Mouse (Mus musculus): ENCODE data around the gene Cldn5. TPM values are rescaled to one million over a fixed set of nuclear protein-coding genes. Genes with fewer than 3 reads are reported as not detected.
A peak's percentile ranks its signal among the peaks of the same experiment; 100 is the strongest.

Gene Cldn5
- polyA plus RNA-seq, 1 experiment from 2014 or later = 21.4 TPM

- H3K36me3 ChIP-seq = no peaks in the 10 kb centered on the region
- peaks cover 6% of the 10 kb centered on the region; the same call in 1 of the 2 replicates for H3K27me3 ChIP-seq (ENCODE audit: low read depth, poor library complexity, severe bottlenecking)
- WGBS = 73% methylated on average over 1 of the region's 1 CpGs
- DNase-seq (ENCODE audit: low spot score) = no peak
- no peak overlapping the region for H3K27ac ChIP-seq
- no peak overlapping the region for H3K4me3 ChIP-seq
- H3K9me3 ChIP-seq (replicated peaks) = no peaks in the 10 kb centered on the region
- 0 out of 2 replicates have a peak, but pooled peaks cover 4% of the 10 kb centered on the region for H3K4me1 ChIP-seq
Measured at GRCm38 (mm10) chr16:18769501-18769900, 7.1 kb upstream of the Cldn5 start.

DNA sequence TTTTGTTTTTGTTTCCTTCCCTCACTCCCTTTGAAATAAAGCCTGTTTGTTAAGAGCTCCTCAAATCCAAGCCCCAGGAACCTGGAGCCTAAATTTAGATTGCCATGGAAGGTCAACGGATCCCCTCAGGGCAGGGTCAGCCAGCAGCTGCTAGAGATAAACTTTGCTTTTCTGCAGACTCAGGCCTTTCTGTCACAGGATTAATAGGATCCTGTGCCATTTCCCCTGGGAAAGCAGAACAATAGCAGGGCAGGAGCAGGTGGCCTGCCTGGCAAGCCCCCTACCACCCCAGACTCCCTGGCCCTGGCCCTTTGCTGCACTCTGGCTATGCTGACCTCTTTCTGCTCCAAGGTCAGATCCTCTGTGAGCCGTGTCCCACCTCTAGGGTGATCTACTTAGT lies 2.7 kb upstream of the Cldn5 start:
- Histone ChIP-seq H3K36me3 (no peaks in the 10 kb centered on the region), H3K4me1 (peaks cover 21% of the 10 kb centered on the region), H3K27ac (no peak overlapping the region), H3K27me3 (ENCODE audit: low read depth, poor library complexity, severe bottlenecking) (peaks cover 50% of the 10 kb centered on the region), H3K4me3 (no peak overlapping the region), H3K9me3 (replicated peaks) (no peaks in the 10 kb centered on the region)
- WGBS = 51% methylated on average over 2 of the region's 2 CpGs
- DNase-seq (ENCODE audit: low spot score) = no peak

DNA sequence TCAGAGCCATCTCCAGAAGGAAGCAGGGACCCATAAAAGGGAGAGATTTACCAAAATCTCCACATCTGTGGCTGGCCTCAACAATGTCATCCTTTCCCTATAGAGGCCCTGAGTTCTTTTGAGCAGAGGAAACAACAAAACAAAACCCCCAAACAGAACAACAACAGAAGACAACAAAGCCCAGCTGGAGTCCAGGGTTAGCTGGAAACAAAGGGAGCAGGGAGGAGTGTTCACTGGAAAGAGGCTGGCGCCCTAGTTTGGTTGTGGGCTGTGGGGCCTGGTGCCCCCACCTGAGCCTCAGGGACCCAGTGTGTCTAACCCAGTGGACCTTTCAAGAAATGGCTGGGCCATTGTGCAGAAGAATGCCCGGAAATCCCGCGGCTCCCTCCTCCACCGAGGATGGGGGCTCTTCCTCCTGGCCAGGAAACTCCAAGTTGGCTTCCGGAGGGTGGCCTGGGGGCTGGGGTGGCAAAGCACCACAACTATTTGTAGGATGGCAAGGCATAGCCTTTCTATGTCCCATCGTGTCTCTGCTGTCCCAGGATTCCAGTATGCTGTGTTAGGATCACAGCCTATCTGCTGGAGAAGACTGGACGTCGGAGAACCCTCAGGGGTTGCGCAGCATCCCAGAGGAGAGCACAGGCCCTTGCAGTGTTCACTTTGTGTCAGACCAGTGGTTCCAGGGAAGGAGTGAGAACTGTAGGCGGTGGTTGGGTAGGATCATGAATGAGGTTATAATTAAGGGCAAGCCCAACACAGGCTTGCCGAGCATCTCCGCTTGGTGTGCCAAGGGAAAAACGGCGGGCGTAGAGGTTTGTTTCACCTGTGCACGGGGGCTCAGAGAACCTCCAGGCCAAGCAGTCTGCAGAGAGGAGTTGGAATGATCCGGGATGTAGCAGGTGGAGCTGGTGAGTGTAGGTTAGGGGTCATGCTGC lies 759 bp upstream of the Cldn5 start:
- peaks cover 64% of the 10 kb centered on the region for H3K27me3 ChIP-seq (ENCODE audit: low read depth, poor library complexity, severe bottlenecking)
- 34% methylated on average over 18 of the region's 18 CpGs for WGBS
- peaks cover 19% of the 10 kb centered on the region for H3K36me3 ChIP-seq
- peak overlapping the region; percentile 51 for H3K4me3 ChIP-seq
- 0 out of 2 replicates have a peak overlapping the region, but pooled peaks have one; percentile 1 for H3K27ac ChIP-seq
- no peaks in the 10 kb centered on the region for H3K9me3 ChIP-seq (replicated peaks)
- DNase-seq (ENCODE audit: low spot score) = peak; percentile 39
- H3K4me1 ChIP-seq = peaks cover 21% of the 10 kb centered on the region

DNA sequence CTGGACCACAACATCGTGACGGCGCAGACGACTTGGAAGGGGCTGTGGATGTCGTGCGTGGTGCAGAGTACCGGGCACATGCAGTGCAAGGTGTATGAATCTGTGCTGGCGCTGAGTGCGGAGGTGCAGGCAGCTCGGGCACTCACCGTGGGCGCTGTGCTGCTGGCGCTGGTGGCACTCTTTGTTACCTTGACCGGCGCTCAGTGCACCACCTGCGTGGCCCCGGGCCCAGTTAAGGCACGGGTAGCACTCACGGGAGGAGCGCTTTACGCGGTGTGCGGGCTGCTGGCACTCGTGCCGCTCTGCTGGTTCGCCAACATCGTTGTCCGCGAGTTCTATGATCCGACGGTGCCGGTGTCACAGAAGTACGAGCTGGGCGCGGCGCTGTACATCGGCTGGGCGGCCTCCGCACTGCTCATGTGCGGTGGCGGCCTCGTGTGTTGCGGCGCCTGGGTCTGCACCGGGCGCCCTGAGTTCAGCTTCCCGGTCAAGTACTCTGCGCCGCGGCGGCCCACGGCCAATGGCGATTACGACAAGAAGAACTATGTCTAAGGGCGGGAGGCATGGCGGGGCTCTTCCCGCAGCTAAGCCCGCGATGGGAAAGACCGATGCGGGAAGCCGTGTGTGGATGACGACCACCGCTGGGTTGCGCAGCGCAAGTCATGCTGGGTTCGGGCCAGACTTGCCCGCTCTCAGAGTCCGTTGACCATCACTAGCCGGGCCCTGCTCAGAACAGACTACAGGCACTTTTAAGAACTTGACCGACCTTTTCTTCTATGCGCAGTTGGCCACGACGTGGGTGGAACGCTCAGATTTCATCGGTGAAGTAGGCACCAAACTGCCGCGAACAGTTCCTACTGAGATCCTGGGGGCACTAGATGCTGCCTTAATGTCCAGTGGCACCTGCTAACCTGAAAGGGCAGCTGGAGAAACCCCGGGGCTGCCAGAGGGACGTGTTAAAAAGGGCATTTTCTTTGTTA lies 744 bp downstream of the Cldn5 start:
- DNase-seq (ENCODE audit: low spot score) = peak; percentile 57
- 3% methylated on average over 80 of the region's 80 CpGs for WGBS
- H3K4me3 ChIP-seq = peak overlapping the region; percentile 51
- peaks cover 64% of the 10 kb centered on the region for H3K27me3 ChIP-seq (ENCODE audit: low read depth, poor library complexity, severe bottlenecking)
- H3K27ac ChIP-seq = peak overlapping the region; percentile 66
- H3K4me1 ChIP-seq = peaks cover 21% of the 10 kb centered on the region
- H3K9me3 ChIP-seq (replicated peaks) = no peaks in the 10 kb centered on the region
- H3K36me3 ChIP-seq = peaks cover 34% of the 10 kb centered on the region

DNA sequence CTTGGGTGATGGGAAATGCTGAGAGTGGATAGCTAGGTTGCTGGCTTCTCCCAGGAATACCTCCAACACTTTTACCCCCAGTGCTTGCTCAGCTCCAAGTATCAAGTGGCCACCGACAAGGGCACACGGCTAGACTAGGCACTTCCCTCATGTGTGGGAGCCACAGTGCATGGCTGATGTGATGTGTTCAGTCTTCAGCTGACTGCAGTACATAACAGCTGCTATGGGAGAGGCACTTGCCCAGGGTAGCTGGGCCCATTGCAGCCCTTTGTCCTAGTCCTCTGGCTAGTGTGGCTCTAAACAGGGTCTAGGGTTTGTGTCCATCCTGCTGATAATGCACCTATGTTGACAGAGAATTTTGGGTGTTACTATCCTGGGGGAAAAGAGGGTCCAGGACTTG lies 1.8 kb downstream of the Cldn5 start:
- no peak for DNase-seq (ENCODE audit: low spot score)
- H3K9me3 ChIP-seq (replicated peaks) = no peaks in the 10 kb centered on the region
- H3K4me1 ChIP-seq = peaks cover 21% of the 10 kb centered on the region
- 55% methylated on average over 2 of the region's 2 CpGs for WGBS
- peaks cover 42% of the 10 kb centered on the region for H3K36me3 ChIP-seq
- H3K4me3 ChIP-seq = peak overlapping the region; percentile 51
- no peak overlapping the region for H3K27ac ChIP-seq
- peaks cover 64% of the 10 kb centered on the region for H3K27me3 ChIP-seq (ENCODE audit: low read depth, poor library complexity, severe bottlenecking)

- peaks cover 10% of the 10 kb centered on the region for H3K4me1 ChIP-seq
- no peak overlapping the region for H3K4me3 ChIP-seq
- no peaks in the 10 kb centered on the region for H3K9me3 ChIP-seq (replicated peaks)
- 91% methylated on average over 10 of the region's 10 CpGs for WGBS
- peaks cover 76% of the 10 kb centered on the region for H3K36me3 ChIP-seq
- peaks cover 35% of the 10 kb centered on the region for H3K27me3 ChIP-seq (ENCODE audit: low read depth, poor library complexity, severe bottlenecking)
- DNase-seq (ENCODE audit: low spot score) = no peak
- H3K27ac ChIP-seq = no peak overlapping the region
Measured at GRCm38 (mm10) chr16:18781810-18782209, 5.2 kb downstream of the Cldn5 start.

GRCm38 (mm10) chr16:18785025-18785424 lies 8.4 kb downstream of the Cldn5 start:
- H3K9me3 ChIP-seq (replicated peaks) = no peaks in the 10 kb centered on the region
- WGBS = 97% methylated on average over 7 of the region's 7 CpGs
- H3K36me3 ChIP-seq = peaks cover 96% of the 10 kb centered on the region
- no peak for DNase-seq (ENCODE audit: low spot score)
- no peak overlapping the region for H3K27ac ChIP-seq
- peaks cover 3% of the 10 kb centered on the region for H3K27me3 ChIP-seq (ENCODE audit: low read depth, poor library complexity, severe bottlenecking)
- H3K4me3 ChIP-seq = no peak overlapping the region
- no peaks in the 10 kb centered on the region for H3K4me1 ChIP-seq

- no peaks in the 10 kb centered on the region for H3K9me3 ChIP-seq (replicated peaks)
- 90% methylated on average over 1 of the region's 1 CpGs for WGBS
- peaks cover 96% of the 10 kb centered on the region for H3K36me3 ChIP-seq
- H3K4me1 ChIP-seq = no peaks in the 10 kb centered on the region
- H3K4me3 ChIP-seq = no peak overlapping the region
- H3K27me3 ChIP-seq (ENCODE audit: low read depth, poor library complexity, severe bottlenecking) = no peaks in the 10 kb centered on the region
- no peak overlapping the region for H3K27ac ChIP-seq
- DNase-seq (ENCODE audit: low spot score) = no peak
Measured at GRCm38 (mm10) chr16:18785485-18785884, 8.8 kb downstream of the Cldn5 start.

DNA sequence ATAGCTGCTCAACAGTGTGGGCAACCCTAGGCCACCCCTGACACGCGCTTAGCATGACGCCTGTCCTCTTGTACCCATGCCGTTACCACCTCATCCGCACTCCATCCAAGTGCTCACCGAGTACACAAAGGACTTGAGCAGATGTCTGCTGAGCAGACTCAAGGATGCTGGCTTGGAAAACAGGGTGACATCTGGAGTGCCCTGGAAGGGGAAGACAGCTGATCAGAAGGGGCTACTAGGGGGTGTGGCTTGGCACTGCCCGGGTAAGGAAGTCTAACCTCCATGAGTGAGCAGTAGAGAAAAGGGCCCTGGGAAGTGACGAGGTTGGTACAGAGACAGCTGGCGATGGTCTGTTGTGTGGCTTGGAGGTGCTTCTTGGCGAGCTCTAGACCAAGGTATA lies 10.0 kb downstream of the Cldn5 start:
- Histone ChIP-seq H3K36me3 (peaks cover 96% of the 10 kb centered on the region), H3K9me3 (replicated peaks) (no peaks in the 10 kb centered on the region), H3K27me3 (ENCODE audit: low read depth, poor library complexity, severe bottlenecking) (no peaks in the 10 kb centered on the region), H3K4me3 (no peak overlapping the region), H3K27ac (no peak overlapping the region), H3K4me1 (no peaks in the 10 kb centered on the region)
- 96% methylated on average over 10 of the region's 10 CpGs for WGBS
- DNase-seq (ENCODE audit: low spot score) = no peak

GRCm38 (mm10) chr16:18788627-18789406 lies 12.2 kb downstream of the Cldn5 start:
- H3K36me3 ChIP-seq = peaks cover 97% of the 10 kb centered on the region
- no peaks in the 10 kb centered on the region for H3K27me3 ChIP-seq (ENCODE audit: low read depth, poor library complexity, severe bottlenecking)
- no peak for DNase-seq (ENCODE audit: low spot score)
- H3K27ac ChIP-seq = no peak overlapping the region
- H3K9me3 ChIP-seq (replicated peaks) = no peaks in the 10 kb centered on the region
- 92% methylated on average over 10 of the region's 10 CpGs for WGBS
- H3K4me1 ChIP-seq = no peaks in the 10 kb centered on the region
- H3K4me3 ChIP-seq = no peak overlapping the region

- no peaks in the 10 kb centered on the region for H3K27me3 ChIP-seq (ENCODE audit: low read depth, poor library complexity, severe bottlenecking)
- no peaks in the 10 kb centered on the region for H3K9me3 ChIP-seq (replicated peaks)
- no peak overlapping the region for H3K4me3 ChIP-seq
- no peaks in the 10 kb centered on the region for H3K4me1 ChIP-seq
- H3K27ac ChIP-seq = no peak overlapping the region
- peaks cover 99% of the 10 kb centered on the region for H3K36me3 ChIP-seq
- 94% methylated on average over 11 of the region's 11 CpGs for WGBS
- no peak for DNase-seq (ENCODE audit: low spot score)
Measured at GRCm38 (mm10) chr16:18795223-18795899, 18.7 kb downstream of the Cldn5 start.

- WGBS = 91% methylated on average over 7 of the region's 7 CpGs
- Histone ChIP-seq H3K36me3 (peaks cover 99% of the 10 kb centered on the region), H3K27ac (no peak overlapping the region), H3K4me1 (no peaks in the 10 kb centered on the region), H3K9me3 (replicated peaks) (no peaks in the 10 kb centered on the region), H3K27me3 (ENCODE audit: low read depth, poor library complexity, severe bottlenecking) (no peaks in the 10 kb centered on the region), H3K4me3 (no peak overlapping the region)
- no peak for DNase-seq (ENCODE audit: low spot score)
Measured at GRCm38 (mm10) chr16:18796645-18797044, 20.0 kb downstream of the Cldn5 start.
